Mouse (Mus musculus) c-Kit-positive CD71-negative TER-119-negative erythroid progenitor cells, embryonic 14.5 days (primary cell): ENCODE measurements around the gene Nol6.

Source experiments
- DNase-seq: peaks from one replicate; pipeline ENCODE4 v3.0.0-alpha.2; 2013; ENCODE audit warnings: low read depth

Gene Nol6

DNA sequence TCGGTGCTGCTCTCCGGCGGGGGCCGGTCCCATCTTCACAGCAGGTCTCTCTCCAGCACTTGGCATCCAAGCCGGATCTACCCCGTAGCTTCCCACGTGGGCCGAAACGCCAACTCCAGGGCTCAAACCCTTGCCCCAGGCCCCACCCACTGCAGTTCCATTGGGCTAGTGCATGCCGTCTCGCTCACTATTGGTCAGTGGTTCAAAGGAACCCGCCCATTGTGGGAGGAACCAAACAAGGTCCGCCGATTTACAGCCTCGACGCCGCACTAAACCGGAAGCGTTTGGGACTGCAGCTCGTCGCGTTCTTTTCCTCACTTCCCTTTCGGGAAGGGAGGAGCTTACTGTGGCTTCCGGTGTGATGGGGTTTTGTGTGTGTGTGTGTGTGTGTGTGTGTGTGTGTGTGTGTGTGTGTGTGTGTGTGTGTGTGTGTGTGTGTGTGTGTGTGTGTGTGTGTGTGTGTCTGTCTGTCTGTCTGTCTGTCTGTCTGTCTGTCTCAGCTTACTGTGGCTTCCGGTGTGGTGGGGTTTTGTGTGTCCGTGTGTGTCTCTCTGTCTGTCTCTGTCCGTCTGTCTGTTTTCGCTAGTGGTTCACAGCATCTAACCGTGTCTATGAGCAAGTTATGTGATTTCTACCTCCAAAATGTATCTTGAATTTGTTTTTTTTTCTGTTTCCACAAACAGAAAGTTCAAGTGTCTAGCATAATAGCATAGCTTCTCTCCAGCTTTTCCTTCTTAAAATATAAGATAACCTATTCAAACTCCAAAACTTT is at the start of gene Nol6:
TSS of gene Nol6 (minus strand) at position 276 of the 772 bp plus-strand sequence.
- DNase-seq: peak; percentile 99

DNA sequence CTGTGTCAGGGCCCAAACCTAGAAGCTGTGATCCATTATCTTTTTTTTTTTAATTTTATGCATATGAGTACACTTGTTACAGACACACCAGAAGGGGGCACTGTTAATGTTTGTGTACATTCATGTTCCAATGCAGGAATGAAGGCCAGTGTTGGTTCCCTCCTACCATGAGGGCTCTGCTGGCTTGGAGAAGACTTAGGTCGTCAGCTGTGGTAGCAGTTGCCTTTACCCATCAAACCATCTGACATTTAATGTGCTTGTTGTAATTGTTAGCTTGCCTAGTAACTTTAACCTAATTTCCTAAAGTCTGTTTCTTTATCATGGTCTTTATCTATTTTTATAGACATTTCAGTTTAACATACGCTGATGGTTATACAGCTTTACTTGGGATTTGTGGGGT is 46.7 kb upstream of the Nol6 start:
- DNase-seq: no peak

- DNase-seq: peak; percentile 42
Measured at GRCm38 (mm10) chr4:41165693-41166475, 41.6 kb upstream of the Nol6 start.

DNA sequence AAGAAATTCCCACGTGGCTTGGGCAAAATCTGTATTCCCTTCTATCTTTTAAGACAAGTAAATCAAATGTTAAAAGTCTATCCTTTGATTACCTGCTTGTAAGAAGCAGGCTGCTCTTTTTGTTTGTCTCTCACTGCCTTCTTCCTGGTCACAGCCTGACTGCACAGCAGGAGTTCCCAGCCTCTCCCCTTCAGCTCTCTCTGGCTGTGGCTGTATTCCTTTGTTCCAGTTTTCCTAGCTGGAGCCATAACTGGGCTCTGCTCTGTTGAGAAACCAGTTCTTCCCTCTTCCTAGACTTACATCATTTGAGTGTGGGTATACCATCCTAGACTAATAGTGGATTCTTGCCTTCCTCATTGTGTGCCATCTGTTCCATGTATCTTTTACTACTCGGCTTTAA is 40.7 kb upstream of the Nol6 start:
- DNase-seq: no peak

GRCm38 (mm10) chr4:41161232-41161631 is 37.0 kb upstream of the Nol6 start:
- no peak for DNase-seq

DNA sequence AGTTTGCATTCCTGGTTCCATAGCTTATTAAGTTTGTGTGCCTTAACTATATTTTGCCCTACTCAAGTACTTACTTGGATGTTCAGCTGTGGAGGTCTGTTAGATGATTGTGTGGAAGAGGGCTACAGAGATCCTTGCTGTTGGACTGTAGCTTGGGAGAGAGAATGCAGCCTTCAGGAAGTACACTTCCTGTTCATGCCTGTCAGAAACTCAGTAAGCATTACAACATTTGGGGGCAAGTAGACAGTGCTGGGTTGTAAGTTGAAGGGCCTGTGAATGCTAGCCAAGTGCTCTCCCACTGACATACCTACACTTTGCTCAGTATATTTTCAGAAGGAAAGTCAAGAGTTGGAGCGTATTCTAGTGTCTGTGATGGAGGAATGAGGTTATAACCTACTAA is 34.0 kb upstream of the Nol6 start:
- no peak for DNase-seq

DNA sequence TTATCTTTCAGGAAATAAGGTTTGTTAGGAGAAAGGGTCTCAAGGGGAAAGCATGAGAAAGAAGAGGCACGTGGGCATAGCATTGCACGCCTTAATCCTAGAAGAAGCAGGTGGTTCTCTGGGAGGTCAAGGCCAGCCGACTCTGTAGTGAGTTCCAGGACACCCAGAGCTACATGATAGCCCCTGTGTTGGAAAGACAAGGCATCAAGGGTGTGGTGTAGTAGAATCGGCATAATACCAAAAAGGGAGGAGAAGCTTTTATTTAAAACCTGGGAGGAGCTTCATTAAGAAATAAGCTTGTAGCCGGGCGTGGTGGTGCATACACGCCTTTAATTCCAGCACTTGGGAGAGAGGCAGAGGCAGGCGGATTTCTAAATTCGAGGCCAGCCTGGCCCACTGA is 32.7 kb upstream of the Nol6 start:
- DNase-seq: no peak

DNA sequence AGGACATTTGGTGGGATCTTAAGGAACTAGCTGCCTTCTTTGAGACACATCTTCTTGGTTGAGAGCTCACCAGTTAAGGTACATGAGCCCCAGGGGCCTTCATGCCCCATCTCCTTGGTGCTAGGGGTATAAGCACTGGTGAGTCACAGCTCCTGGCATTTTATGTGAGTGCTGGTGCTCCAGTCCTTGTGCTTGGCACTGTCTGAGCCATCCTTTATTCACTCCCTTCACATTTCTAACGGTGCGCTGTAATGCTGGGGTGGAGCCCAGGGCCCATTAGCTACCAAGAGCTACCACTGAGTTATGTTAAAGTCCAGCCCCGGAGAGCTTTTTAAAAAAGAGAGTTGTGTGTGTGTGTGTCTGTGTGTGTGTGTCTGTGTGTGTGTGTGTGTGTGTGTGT is 28.9 kb upstream of the Nol6 start:
- no peak for DNase-seq

GRCm38 (mm10) chr4:41151186-41151585 is 26.9 kb upstream of the Nol6 start:
- no peak for DNase-seq

DNA sequence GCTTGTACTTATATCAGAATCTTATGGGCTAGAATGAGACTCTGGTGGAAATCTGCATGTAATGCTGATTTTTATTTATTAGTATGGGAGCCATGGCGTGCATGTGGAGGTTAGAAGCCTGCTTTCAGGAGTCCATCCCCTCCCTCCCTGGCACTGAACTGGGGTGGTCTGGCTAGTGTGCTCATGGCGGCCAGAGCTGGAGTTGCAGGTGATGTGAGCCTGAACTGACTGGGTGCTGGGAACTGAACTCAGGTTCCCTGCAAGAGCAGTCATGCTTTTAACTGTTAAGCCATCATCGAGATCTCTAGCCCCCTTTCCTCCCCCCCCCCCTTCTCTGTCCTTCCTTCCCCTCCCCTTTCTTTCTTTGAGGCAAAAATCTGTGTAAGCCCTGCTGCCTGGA is 25.6 kb upstream of the Nol6 start:
- no peak for DNase-seq

DNA sequence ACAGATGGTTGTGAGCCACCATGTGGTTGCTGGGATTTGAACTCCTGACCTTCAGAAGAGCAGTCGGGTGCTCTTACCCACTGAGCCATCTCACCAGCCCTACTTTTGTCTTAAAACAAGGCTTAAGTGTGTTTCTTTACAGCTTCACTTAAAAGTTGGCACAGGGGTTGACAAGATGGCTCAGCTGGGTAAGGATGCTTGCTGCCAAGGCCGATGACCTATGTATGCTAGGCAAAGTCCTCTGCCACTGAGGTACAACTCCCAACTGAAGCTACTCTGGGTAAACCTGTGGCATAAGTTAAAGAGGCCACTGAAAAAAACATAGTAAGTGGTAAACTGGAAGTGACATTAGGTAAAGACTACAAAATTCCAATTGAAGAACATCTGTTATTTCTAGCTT is 18.3 kb upstream of the Nol6 start:
- DNase-seq: no peak

DNA sequence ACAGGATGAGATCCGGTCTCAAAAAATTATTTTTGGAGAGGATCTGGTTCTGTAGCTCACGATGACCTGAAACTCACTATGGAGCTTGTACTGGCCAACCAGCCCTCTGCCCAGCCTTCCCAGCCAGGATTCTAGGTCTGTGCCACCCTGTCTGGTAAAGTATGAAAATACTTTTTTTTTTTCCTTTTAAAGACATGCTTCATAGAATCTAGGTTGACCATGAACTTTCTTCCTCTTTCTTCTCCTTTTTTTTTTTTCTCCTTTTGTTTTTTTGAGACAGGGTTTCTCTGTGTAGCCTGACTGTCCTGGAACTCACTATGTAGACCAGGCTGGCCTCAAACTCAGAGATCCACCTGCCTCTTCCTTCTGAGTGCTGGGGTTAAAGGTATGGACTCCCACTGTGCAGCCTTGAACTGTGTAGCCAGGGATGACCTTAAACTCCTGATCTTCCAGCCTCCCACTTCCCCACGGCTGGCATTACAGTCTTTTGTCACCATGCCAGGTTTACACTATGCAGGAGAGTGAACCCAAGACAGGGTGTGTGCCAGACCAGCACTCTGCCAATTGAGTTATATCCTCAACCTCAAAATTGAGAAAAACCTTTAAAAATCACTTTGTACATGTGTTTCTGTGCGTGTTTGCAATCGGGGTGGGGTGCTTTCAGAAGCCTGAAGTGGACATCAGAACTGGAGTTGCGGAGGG is 16.1 kb upstream of the Nol6 start:
- DNase-seq: no peak

GRCm38 (mm10) chr4:41136811-41137210 is 12.6 kb upstream of the Nol6 start:
- no peak for DNase-seq

- no peak for DNase-seq
Measured at GRCm38 (mm10) chr4:41136454-41136805, 12.2 kb upstream of the Nol6 start.

DNA sequence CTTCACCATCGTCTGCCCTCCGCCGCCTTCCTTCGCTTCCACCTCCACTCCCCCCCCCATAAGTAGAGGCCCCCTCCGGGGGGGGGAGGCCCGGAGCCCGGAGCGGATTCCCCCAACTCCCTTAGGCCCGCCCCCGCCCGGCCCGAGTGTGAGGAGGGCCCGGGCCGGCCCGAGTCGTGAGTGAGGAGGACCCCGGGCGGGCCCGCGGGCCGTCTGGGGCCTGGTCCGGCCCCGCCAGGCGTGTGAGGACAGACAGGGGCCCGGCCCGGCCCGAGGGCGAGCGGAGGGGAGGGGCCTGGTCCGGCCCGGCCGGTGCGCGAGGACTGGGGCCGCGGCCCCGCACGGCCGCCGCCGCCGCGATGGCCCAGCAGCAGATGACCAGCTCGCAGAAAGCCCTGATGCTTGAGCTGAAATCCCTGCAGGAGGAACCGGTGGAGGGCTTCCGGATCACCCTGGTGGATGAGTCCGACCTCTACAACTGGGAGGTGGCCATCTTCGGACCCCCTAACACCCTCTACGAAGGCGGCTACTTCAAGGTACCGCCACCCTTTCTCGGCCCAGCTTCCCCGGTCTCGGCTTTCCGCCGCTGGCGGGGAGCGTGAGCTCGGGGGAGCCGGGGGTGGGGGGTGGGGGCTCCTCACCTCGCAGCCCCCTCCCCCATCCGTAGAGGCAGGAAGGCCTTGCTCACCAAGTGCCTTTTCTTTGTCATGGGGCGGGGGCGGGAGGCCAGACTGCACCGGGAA is 11.6 kb upstream of the Nol6 start, which contains the start of gene Ube2r2:
TSS of gene Ube2r2 (plus strand) at position 33 of the 743 bp plus-strand sequence.
- no peak for DNase-seq

- DNase-seq: no peak
Measured at GRCm38 (mm10) chr4:41134935-41135710, 10.9 kb upstream of the Nol6 start.

DNA sequence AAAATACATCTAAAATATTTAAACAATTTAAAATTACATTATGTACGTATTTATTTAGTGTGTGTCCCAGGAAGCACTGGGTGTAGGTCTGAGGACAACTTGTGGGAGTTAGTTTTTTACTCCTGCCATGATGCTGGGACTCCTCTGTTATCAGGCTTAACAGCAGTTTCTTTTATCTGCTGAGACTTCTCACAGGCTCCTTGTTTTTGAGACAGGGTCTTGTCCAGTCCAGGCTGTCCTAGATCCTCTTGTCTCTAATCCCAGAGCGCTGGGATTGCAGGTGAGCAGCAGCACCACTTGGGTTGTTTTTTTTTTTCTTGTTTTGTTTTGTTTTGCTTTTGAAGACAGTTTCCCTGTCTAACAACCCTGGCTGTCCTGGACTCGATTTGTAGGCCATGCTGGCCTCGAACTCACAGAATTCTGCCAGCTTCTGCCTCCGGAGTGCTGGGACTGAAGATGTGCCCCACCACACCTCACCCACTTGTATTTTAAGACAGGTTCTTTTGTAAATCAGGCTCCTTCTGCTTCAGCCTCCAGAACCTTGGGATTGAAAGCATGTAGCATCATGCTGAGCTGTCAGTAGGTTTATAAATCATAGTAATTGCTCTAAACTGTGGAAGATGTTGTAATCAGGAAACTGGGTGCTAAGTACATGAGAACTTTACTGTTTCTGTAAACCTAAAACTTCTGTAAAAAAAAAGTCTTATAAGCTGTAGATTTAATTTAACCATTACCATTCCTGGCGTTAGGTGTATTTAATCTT is 9.5 kb upstream of the Nol6 start:
- no peak for DNase-seq

DNA sequence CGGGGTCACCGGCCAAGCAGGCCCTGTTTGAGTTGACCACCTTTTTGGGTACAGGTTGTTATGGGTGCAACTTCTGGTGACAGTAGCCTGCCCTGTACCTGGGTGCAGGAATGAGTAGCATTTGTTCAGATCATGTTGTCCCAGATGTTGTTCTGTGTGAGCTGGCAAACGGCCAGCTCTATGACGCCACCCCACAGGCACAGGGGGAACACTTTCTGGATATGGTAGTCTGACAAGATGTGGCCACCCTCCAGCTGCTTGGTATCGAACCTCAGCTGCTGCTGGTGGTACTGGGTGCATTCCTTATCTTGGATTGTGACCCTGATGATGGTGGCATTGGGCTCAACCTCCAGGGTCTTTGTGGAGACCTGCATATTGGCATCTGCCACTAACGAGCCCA is 8.2 kb upstream of the Nol6 start:
- DNase-seq: no peak

DNA sequence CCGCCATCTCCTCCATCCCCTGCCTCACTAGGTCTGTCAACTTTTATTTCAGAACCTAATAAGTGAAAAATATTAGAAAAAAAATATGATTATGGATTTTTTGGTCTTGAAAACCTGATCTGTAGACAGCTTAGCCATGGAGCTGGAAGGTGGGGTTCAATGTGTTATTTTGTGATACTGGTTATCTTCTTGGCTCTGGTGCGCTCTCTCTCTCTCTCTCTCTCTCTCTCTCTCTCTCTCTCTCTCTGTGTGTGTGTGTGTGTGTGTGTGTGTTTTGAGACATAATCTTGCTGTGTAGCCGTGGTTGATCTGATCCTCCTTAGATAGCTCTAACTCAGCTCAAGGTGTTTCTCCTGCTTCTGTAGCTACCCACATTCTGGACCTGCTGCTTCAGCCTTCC is 5.6 kb upstream of the Nol6 start:
- DNase-seq: peak; percentile 14

GRCm38 (mm10) chr4:41129406-41129805 is 5.2 kb upstream of the Nol6 start:
- DNase-seq: peak; percentile 65
